In the genomic region with DNA sequence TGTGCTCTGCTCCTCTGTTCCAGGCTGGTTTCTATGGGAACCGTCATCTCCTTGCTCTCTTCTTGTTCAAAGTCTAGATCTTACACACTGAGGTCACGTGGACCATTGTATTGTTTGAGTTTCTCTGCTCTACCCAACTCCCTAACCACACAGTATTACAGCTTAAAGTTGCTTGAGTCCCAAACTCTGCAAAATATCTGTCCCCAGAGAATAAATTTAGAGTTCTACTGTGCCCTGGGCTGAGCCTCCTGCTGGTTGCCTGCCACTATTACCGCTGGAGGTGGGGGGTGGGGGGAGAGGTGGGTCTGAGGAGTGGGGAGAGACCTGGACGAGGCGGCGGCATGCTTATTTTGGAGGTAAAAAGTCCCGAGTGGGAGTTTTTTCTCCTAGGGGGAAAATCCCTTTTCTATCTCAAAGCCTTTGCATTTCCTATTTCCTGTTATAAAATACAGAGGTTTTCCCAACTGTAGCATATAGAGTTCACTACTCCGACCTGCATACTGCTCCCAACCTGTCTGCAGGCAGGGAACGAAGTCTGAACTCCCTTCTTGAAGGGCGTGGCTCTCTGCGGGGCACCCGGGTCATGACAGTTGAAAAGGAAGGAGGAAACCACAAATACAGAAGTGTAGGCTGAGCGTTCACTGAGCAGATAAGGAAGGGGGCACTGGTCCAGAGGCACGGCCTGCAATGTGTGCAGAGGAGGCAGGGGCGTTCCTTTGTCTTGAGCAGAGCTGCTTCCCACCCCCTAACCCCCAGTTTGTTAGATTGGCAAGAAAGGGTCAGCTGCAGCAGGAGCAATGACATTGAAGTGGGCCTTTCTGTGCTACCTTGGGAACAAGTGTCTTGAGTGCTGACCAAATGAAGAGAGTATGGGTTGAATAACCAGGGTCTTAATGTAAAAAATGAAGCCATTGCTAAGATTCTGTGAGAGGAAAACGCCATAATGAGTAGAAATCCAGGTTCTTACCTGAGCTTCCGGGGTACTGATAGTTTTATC, we compare ENCODE assay signal across 8 mouse cellular contexts.
A peak's percentile ranks its signal among the peaks of the same experiment; 100 is the strongest.
DNase-seq lines count a peak whose midpoint lies in the region; ATAC-seq and TF ChIP-seq lines count a peak whose summit lies in the region.

No protein-coding gene starts in this region.

- no peaks in the 10 kb centered on the region for H3K36me3 ChIP-seq in testis, adult 2 months (ENCODE audit: control insufficient read depth, insufficient read depth, low read length)
- H3K36me3 ChIP-seq in heart, embryonic 15.5 days = no peaks in the 10 kb centered on the region
- no peaks in the 10 kb centered on the region for H3K36me3 ChIP-seq in macrophage (ENCODE audit: inconsistent target)
- no peaks in the 10 kb centered on the region for H3K36me3 ChIP-seq in midbrain, embryonic 16.5 days (ENCODE audit: control insufficient read depth, insufficient read depth, low read length)

- H3K9ac ChIP-seq in heart, embryonic 15.5 days = no peak overlapping the region
- H3K9ac ChIP-seq in midbrain, embryonic 16.5 days (ENCODE audit: low read depth, low read length) = no peak overlapping the region

- no peak overlapping the region for H3K27ac ChIP-seq in testis, adult 2 months (ENCODE audit: control insufficient read depth, insufficient read depth, low read depth, low read length)
- no peak overlapping the region for H3K27ac ChIP-seq in heart, embryonic 15.5 days
- H3K27ac ChIP-seq in macrophage = peak overlapping the region; percentile 28
- H3K27ac ChIP-seq in midbrain, embryonic 16.5 days (ENCODE audit: low read length) = no peak overlapping the region

- DNase-seq in testis, postnatal 10 days (ENCODE audit: low spot score) = no peak
- peak; percentile 65 for DNase-seq in thymus, postnatal 14 days
- no peak for DNase-seq in cerebellum, adult 11-12 months
- no peak for DNase-seq in cerebellum, postnatal 4 days (ENCODE audit: low spot score in 2 of 2)

- no peaks in the 10 kb centered on the region for H3K9me3 ChIP-seq in heart, embryonic 15.5 days (replicated peaks)
- H3K9me3 ChIP-seq in midbrain, embryonic 16.5 days (replicated peaks; ENCODE audit: control insufficient read depth, low read length, poor library complexity, severe bottlenecking) = no peaks in the 10 kb centered on the region

- 29% methylated on average over 17 of the region's 17 CpGs for WGBS in heart, embryonic 15.5 days
- 9% methylated on average over 17 of the region's 17 CpGs for whole genome bisulfite sequencing in macrophage (ENCODE audit: missing documents)
- WGBS in midbrain, embryonic 16.5 days = 44% methylated on average over 17 of the region's 17 CpGs

- H3K4me3 ChIP-seq in testis, adult 2 months (ENCODE audit: control insufficient read depth, low read depth, low read length) = peak overlapping the region; percentile 21; the same call in 1 of the 2 replicates
- no peak overlapping the region for H3K4me3 ChIP-seq in heart, embryonic 15.5 days
- H3K4me3 ChIP-seq in macrophage (ENCODE audit: inconsistent target) = no peak overlapping the region
- H3K4me3 ChIP-seq in midbrain, embryonic 16.5 days (ENCODE audit: low read depth, low read length) = no peak overlapping the region

- H3K4me1 ChIP-seq in testis, adult 2 months (ENCODE audit: control insufficient read depth, insufficient read depth, low read length) = peaks cover 4% of the 10 kb centered on the region
- peaks cover 5% of the 10 kb centered on the region for H3K4me1 ChIP-seq in heart, embryonic 15.5 days (replicated peaks)
- no peaks in the 10 kb centered on the region for H3K4me1 ChIP-seq in midbrain, embryonic 16.5 days (ENCODE audit: control insufficient read depth, insufficient read depth, low read length)

- no peak for TF ChIP-seq CTCF in testis, adult 2 months (IDR thresholded peaks at IDR 0.05; ENCODE audit: control insufficient read depth, insufficient read depth, insufficient replicate concordance, low read depth, low read length)

- H3K4me2 ChIP-seq in heart, embryonic 15.5 days = peak overlapping the region; percentile 17
- no peak overlapping the region for H3K4me2 ChIP-seq in midbrain, embryonic 16.5 days (ENCODE audit: low read length)

- H3K79me2 ChIP-seq in macrophage (ENCODE audit: inconsistent target) = no peaks in the 10 kb centered on the region

- H3K27me3 ChIP-seq in testis, adult 2 months (ENCODE audit: control insufficient read depth, insufficient read depth, low read length) = no peaks in the 10 kb centered on the region
- H3K27me3 ChIP-seq in heart, embryonic 15.5 days = no peaks in the 10 kb centered on the region
- H3K27me3 ChIP-seq in midbrain, embryonic 16.5 days (ENCODE audit: control insufficient read depth, insufficient read depth, low read depth, low read length) = no peaks in the 10 kb centered on the region

- peak; percentile 53; the same call in 1 of the 2 replicates for ATAC-seq in heart, embryonic 15.5 days (replicated peaks; ENCODE audit: insufficient number of reproducible peaks, insufficient read depth, low FRiP score, low read depth)
- ATAC-seq in midbrain, embryonic 16.5 days = no peak

- no peak for TF ChIP-seq POLR2A in testis, adult 2 months (IDR thresholded peaks at IDR 0.05; ENCODE audit: control insufficient read depth, low read depth, low read length)
